Mouse (Mus musculus) heart, adult 2 months (tissue): ENCODE measurements around the gene Dok3.
A peak's percentile ranks its signal among the peaks of the same experiment; 100 is the strongest.

Source experiments
- CTCF ChIP-seq: fragments of 200-600 bp; IDR thresholded peaks from 2 replicates; pipeline ENCODE4 v1.8.1; 2022; ENCODE audit warnings: antibody characterized with exemption, mild to moderate bottlenecking, moderate library complexity
- POLR2A ChIP-seq: fragments of 200-500 bp; IDR thresholded peaks from 2 replicates; pipeline ENCODE4 v1.6.1; 2011; ENCODE audit warnings: mild to moderate bottlenecking, low read depth, low read length, control low read depth; ENCODE audit not compliant: insufficient read depth

DNA sequence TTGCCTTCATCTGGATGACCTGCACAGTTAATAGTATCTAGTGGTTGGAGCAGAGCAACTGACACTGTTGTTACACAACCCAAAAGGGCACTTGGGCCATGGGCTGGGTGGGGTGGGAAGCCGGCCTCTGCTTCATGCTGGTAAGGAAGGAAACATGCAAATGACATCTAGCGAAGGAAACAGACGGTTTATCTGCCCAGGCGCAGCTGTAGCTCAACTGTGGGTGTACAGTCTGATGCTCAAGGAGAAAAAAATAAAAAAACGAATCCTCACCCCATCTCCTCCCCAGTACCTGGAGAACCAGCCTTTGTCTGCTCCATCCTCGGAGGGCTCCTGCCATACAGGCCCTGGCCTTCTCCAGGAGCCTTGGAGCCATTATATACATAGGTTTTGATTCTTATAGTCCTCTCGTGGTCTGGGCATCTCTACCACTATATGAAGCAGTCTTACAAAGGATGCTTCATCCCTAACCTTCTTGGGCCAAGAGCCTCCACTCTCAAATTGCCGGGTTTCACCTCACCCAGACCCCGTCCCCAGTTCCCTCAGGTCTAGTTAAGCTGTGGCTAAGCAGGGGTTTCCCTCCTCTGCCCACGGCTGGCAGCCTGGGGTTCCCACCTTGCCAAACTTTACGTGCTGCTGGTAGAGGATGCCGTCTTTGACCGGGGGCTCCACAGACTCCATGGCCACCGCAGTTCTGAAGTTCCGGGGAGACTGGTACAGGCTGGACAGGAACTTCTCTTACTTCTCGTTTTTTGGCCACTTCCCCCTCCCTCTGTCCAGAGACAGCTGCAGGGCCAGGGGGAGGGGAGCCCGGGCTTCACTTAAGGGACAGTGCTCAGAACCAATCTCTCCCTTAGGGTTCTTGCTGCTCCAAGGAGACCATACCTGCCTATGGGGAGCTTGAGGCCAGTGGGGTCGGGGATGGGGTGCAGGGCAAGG is 993 bp downstream of the Dok3 start:
- TF ChIP-seq CTCF (no peak), POLR2A (0 out of 2 replicates have a peak, but pooled peaks have one; percentile 23)
